Mouse (Mus musculus) c-Kit-positive CD71-positive TER-119-positive erythroid progenitor cells, embryonic 14.5 days (primary cell): ENCODE data around the gene Ybx2.
A peak's percentile ranks its signal among the peaks of the same experiment; 100 is the strongest.
"Not testable (repeated sequence)": the region's sequence is repeated elsewhere in the genome, so short reads cannot be mapped to it uniquely, and the experiment has no call there.

Source experiments
- DNase-seq: peaks from one replicate; pipeline ENCODE4 v3.0.0-alpha.2; 2013; ENCODE audit warnings: low spot score

Ybx2 gene

DNA sequence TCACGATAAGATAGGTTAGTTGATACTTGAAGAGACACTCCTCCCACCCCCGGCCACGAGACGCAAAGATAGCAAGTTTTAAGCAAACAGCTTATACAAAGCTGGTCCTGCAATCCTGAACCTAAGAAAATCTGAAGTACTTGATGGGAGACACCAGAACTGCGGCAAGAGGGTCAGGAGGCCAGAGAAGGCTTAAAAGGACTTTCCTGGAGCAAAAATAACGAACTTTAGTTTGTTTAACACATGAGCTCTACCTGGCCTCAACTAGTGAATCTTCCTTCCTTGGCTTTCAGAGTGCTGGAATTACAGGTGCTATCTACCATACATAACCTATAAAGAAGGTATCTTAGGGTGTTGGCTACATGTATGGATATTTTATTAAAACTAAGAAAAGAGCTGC, 915 bp upstream of the Ybx2 start:
- DNase-seq = no peak

DNA sequence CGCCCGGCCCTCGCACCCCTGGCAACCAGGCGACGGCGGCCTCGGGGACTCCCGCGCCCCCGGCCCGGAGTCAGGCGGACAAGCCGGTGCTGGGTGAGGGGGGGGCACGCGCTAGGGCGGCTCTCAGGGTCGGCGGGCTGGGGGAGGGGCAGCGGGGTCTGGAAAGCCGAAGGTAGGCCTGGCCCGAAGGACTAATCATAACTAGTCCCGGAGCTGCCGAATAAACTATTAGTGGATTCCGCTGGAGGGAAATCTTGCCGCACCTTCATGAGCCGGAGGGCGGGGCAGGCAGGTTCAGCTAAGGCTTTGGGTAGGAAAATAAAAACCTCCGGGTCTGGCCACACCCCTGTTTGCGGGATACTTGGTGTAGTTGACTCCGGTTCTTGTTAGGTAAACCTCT, 560 bp downstream of the Ybx2 start:
- DNase-seq = no peak

DNA sequence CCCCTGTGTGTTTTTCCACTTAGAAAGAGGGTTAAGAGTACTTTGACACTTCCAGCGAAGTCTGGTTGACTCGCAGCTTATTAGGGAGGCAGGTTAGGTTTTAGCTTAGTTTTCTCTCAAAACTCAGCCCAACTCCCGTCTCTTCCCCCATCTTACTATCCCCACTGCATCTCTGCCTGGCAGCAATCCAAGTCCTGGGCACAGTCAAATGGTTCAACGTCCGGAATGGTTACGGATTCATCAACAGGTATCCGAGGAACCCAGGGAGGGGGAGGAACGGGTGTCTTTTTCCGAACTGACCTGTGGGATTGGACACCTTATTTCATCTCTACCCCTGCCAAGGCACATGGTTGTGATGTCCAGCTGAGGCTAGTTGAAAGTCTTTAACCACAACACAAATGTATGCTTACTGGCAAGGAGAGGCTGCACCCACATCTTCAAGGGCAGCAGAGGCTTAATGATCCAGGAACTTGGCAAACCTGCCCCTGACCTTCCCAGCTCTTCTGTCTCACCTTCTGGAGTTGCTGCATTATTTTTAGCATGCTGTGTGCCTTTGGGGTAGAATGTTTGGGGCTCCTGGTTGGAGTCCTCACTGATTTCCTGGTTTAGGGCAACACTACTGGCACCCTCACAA, 1.2 kb downstream of the Ybx2 start:
- DNase-seq = no peak

DNA sequence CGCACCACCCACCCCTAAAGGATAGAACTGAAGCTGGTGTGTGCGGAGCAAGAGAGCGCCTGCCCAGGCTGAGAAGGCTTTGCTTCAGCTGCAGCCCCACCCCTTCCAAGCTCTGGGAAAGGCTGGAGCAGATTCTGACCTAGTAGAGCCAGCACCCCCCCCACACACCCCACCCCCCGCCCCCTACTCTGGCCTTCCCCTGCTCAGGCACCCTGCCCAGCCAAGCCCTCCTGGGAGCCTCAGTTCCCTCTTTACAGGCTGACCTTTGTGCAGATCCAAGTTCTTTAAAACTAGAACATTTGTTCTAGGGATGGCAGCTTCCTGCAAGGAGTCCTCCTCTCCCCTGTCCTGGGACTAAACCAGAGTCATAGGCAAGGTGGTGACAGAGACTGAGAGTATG, 1.8 kb downstream of the Ybx2 start:
- no peak for DNase-seq

GRCm38 (mm10) chr11:69937834-69938233, 2.2 kb downstream of the Ybx2 start:
- DNase-seq = no peak

DNA sequence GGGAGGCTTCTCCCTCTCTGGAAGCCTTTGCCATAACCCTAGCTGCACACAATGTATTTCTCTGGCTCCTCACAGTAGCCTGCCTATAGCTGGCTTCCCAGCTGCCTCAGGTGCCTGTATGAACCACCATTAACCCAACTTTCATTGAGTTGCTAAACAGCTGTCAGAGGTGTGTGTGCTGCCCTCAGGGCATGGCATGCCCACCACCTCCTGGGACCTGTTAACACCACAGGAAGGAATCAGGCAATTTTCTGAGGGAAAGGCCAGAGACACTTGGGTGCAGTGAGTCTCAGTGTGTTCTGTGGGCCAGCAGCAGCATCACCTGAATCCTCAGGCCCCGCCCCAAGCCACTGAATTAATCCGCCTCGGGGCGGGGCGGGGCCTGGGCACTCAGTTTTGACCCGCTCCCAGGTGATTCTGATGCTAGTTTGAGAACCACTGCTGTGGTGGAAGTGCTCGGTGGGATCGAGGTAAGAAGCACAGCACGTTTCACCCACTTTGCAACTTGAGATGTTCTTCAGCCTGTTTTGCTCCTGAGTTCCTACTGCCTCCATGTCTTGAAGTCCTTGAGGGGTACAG, 2.9 kb downstream of the Ybx2 start:
- DNase-seq = no peak

GRCm38 (mm10) chr11:69939181-69939580, 3.6 kb downstream of the Ybx2 start:
- DNase-seq = no peak

DNA sequence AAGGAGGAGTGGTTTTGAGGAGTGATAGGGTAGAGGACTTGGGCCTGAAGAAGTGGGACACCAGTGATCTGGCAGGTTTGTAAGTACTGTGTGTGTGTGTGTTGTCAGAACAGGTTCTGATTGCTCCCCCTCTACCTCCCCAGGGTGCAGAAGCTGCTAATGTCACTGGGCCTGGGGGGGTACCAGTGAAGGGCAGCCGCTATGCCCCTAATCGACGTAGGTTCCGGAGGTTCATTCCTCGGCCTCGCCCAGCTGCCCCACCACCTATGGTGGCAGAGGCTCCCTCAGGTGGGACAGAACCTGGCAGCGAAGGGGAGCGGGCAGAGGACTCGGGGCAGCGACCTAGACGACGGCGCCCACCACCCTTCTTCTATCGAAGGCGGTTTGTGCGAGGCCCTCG, 4.1 kb downstream of the Ybx2 start:
- no peak for DNase-seq

GRCm38 (mm10) chr11:69940962-69941361, 5.4 kb downstream of the Ybx2 start:
- no peak for DNase-seq

DNA sequence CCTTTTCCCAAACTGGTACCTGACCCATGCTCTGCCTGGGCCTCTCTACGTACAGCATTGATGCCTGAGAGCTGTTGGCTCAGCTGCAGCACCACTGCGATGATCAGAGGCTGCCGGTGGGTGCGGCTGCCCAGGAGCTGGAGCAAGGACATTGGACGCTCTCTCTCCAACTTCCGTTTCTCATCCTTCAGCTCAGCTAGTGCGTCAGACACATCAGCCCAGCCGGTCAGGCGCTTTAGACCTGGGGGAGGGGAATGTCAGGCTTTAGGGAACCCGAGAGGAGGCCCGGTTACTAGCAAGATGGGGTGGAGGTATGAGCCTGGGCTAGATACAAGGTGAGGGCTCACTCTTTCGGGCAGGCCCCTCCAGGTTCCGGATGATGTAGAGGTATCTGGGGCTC, 9.6 kb downstream of the Ybx2 start:
- no peak for DNase-seq

- DNase-seq = peak; percentile 86
These were observed 10.6 kb downstream of the Ybx2 start for GRCm38 (mm10) chr11:69945997-69946891.

GRCm38 (mm10) chr11:69947337-69948065, 11.9 kb downstream of the Ybx2 start:
- peak; percentile 33 for DNase-seq

DNA sequence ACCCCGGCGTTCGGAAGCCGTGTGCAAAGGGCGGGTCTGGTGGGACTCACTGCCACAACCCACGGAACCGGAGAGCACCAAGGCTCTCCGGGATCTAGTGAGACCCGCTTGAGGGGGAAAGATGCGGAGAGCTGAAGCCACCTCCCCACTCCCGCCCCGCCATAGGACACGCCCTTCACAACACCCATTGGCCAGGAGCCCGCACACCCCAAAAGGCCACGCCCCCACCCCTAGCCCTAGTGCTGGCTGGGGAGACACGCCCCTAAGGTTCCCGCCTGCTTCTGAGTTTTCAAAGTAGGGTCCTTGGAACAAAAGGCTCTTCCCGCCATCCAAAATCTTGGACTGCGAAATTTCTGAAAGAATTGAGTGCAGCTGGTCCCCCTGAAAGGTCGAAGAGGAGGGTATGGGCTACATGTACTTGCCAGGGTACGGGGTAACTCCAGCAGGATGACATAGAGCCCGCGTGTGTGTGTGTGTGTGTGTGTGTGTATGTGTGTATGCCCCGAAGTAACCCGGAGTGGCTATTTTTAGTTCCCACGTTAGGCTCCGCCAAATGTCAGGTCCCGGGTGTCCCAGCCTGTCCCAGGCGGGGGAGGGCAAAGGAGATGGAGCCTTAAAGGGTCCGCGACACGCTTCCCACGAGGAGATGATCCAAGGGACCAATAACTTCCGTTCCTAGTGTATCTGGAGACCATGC, 12.6 kb downstream of the Ybx2 start, which contains the start of gene Slc2a4:
Slc2a4 (minus strand) TSS at position 123 of the 697 bp plus-strand sequence.
- DNase-seq = peak; percentile 96

DNA sequence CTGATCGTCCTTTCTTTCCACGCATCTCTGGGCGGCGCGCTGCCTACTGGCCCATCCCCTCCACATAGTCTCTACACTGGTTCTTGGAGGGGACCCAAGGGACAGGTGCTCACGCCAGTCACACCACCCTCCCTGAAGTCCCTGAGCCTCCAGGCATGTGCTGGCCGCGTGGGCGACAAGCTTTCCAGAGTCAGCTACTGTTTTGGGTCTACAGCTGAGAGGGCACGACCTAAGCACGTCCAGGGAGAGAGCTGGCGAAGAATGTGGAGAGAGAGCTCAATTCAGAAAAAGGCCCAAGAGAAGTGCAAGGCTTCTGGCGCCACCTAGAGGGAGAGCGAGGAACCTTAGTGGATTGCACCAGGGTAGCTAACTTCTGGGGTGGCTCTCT, 13.2 kb downstream of the Ybx2 start:
- DNase-seq = peak; percentile 91

GRCm38 (mm10) chr11:69950807-69951459, 15.3 kb downstream of the Ybx2 start:
- DNase-seq = no peak

DNA sequence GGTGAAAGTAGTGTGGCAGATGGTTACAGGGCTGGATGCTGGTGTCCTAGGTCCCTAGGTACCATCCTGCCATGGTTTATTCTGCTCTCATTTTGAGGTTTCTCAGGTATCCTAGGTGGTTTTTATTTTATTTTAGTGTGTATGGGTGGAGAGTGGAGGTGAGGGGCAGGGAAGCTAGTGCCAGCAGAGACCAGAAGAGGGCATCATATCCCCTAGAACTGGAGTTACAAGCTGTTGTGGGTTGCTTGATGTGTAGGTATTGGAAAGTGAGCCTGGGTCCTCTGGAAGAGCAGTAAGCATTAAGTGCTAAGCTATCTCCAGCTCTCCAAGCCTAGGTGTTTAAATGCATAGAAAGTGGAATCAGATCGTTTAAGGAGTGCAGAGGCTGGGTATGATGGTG, 16.7 kb downstream of the Ybx2 start:
- no peak for DNase-seq

- DNase-seq = no peak
These were observed 17.8 kb downstream of the Ybx2 start for GRCm38 (mm10) chr11:69953267-69953915.

DNA sequence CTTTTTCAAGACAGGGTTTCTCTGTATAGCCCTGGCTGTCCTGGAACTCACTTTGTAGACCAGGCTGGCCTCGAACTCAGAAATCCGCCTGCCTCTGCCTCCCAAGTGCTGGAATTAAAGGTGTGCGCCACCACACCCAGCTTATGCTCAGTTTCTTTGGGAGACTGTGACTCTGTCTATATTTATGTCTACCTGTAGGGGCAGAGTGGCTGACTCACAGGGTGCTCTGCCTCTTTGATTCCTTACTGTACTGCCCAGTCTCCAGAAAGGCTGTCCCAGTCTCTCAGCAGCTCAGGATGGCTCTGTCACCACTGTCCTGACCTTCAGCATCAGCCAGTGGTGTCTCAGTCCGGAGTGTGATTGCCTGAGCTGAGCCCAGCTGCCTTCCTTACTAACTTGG, 20.0 kb downstream of the Ybx2 start:
- DNase-seq = not testable (repeated sequence)

- DNase-seq = no peak
These were observed 20.6 kb downstream of the Ybx2 start for GRCm38 (mm10) chr11:69956218-69956617.

- no peak for DNase-seq
These were observed 25.0 kb downstream of the Ybx2 start for GRCm38 (mm10) chr11:69960616-69961015.

DNA sequence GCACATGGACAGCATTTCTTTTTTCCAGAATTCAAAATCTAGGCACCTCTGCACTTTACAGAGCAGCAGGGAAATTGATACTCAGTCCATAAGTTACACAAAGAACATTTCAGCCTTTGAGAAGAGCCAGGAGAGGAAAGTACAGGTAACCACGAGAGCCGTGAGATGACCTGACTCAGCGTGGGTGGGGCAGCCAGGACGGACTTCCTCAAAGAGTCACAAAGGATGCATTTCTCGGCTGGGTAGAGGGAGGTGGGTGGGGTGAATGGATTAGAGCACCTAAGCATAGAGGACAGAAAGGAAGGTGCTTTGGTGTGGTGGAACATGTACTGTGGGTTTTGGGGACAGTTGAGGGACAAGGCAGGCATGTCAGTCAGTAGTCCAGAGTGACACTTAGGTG, 26.2 kb downstream of the Ybx2 start:
- no peak for DNase-seq
